Mouse (Mus musculus) lung, postnatal 4 days (tissue): Measurements from ENCODE around the gene Fam71d.

Experiments used
- DNase-seq, 2 experiments: peaks; one replicate each; pipeline ENCODE4 v3.0.0; 2021

The Fam71d gene

GRCm38 (mm10) chr12:78777916-78778315, 86.6 kb downstream of the Fam71d start:
- no peak for DNase-seq

GRCm38 (mm10) chr12:78778423-78779067, 87.2 kb downstream of the Fam71d start:
- no peak for DNase-seq
